Mouse (Mus musculus) bone marrow macrophage, adult 2 months (primary cell): ENCODE data around the gene Pmm2.

Experiments used
- CTCF ChIP-seq: IDR thresholded peaks from 2 replicates; pipeline ENCODE4 v1.5.1; 2012; ENCODE audit warnings: low read depth, mild to moderate bottlenecking, low read length, moderate library complexity
- POLR2A ChIP-seq: IDR thresholded peaks from 2 replicates; pipeline ENCODE4 v1.6.1; 2012; ENCODE audit warnings: mild to moderate bottlenecking, low read depth, low read length, borderline replicate concordance

- TF ChIP-seq CTCF (no peak), POLR2A (no peak)
These were observed 30.9 kb downstream of the Pmm2 start for GRCm38 (mm10) chr16:8668386-8668785.
